Mouse (Mus musculus) left cerebral cortex, postnatal 25 days (tissue): Measurements from ENCODE around the gene Brinp2. TPM values are rescaled to one million over a fixed set of nuclear protein-coding genes. Genes with fewer than 3 reads are reported as not detected.

Experiments used
- DNase-seq, 2 experiments: peaks; one replicate each; pipeline ENCODE4 v3.0.0; 2022; ENCODE audit warnings: low spot score in 2 of 2, mixed read lengths in 1 of 2
- intact Hi-C: fragments of 180-260 bp; cut with DNase I; formaldehyde crosslinking; loops from one replicate; pipeline ENCODE4 v1.15.1; 2025
- total RNA-seq, 2 experiments: library from RNA; stranded (reverse); gene quantifications; 2 replicates each; pipeline ENCODE4 v1.2.3; 2021

Brinp2 gene
- total RNA-seq, 2 experiments from 2014 or later = 118 to 134 TPM

- DNase-seq = no peak
- intact Hi-C loops = no loop called here
Observed at GRCm38 (mm10) chr1:158310426-158311156, 45.5 kb downstream of the Brinp2 start.

GRCm38 (mm10) chr1:158297042-158297441 is 59.1 kb downstream of the Brinp2 start:
- DNase-seq = no peak
- intact Hi-C loops = no loop called here

- intact Hi-C loops = no loop called here
- peak; percentile 35 to 72 for DNase-seq
Observed at GRCm38 (mm10) chr1:158296287-158296931, 59.7 kb downstream of the Brinp2 start.

- intact Hi-C loops = no loop called here
Observed at GRCm38 (mm10) chr1:158295270-158295669, 60.9 kb downstream of the Brinp2 start.

GRCm38 (mm10) chr1:158285198-158285597 is 70.9 kb downstream of the Brinp2 start:
- intact Hi-C loops = no loop called here
- no peak for DNase-seq

More at GRCm38 (mm10) chr1:158295270-158295669, 60.9 kb downstream of the Brinp2 start:
- DNase-seq = no peak

GRCm38 (mm10) chr1:158283869-158284268 is 72.3 kb downstream of the Brinp2 start:
- intact Hi-C loops = no loop called here
- DNase-seq = peak in 1 of 2 experiments; percentile 23

- intact Hi-C loops = loop anchor here (10.0 kb wide), 1 partner anchor 383 kb away; no protein-coding TSS in a partner anchor
- DNase-seq = no peak
Observed at GRCm38 (mm10) chr1:158272058-158272457, 84.1 kb downstream of the Brinp2 start.

GRCm38 (mm10) chr1:158267020-158267571 is 89.0 kb downstream of the Brinp2 start:
- peak; percentile 66 to 72 for DNase-seq
- intact Hi-C loops = loop anchor here (5.0 to 10.0 kb wide), 3 partner anchors 212 to 710 kb away; no protein-coding TSS in a partner anchor

- DNase-seq = no peak
- intact Hi-C loops = loop anchor here (5.0 to 10.0 kb wide), 3 partner anchors 212 to 709 kb away; no protein-coding TSS in a partner anchor
Observed at GRCm38 (mm10) chr1:158266293-158267019, 89.7 kb downstream of the Brinp2 start.

GRCm38 (mm10) chr1:158259516-158260235 is 96.5 kb downstream of the Brinp2 start:
- intact Hi-C loops = loop anchor here (10.0 kb wide), 1 partner anchor 205 kb away; no protein-coding TSS in a partner anchor
- DNase-seq = no peak

GRCm38 (mm10) chr1:158258685-158259292 is 97.3 kb downstream of the Brinp2 start:
- intact Hi-C loops = no loop called here
- no peak for DNase-seq

- peak in 1 of 2 experiments; percentile 83 for DNase-seq
- intact Hi-C loops = loop anchor here (1.0 kb wide), 1 partner anchor 63 kb away; no protein-coding TSS in a partner anchor
Observed at GRCm38 (mm10) chr1:158255912-158256680, 100.0 kb downstream of the Brinp2 start.

- intact Hi-C loops = no loop called here
- DNase-seq = peak in 1 of 2 experiments; percentile 61
Observed at GRCm38 (mm10) chr1:158252682-158253222, 103.4 kb downstream of the Brinp2 start.

GRCm38 (mm10) chr1:158248266-158248665 is 107.9 kb downstream of the Brinp2 start:
- DNase-seq = no peak
- intact Hi-C loops = no loop called here

GRCm38 (mm10) chr1:158246476-158247153 is 109.5 kb downstream of the Brinp2 start:
- DNase-seq = no peak
- intact Hi-C loops = no loop called here

- no peak for DNase-seq
- intact Hi-C loops = no loop called here
Observed at GRCm38 (mm10) chr1:158245486-158245885, 110.6 kb downstream of the Brinp2 start.

GRCm38 (mm10) chr1:158244016-158244415 is 112.1 kb downstream of the Brinp2 start:
- intact Hi-C loops = no loop called here
- no peak for DNase-seq
